In genomic region chr15:79970940-79971339, GRCm38 (mm10) we compare ENCODE assay signal across 17 mouse cellular contexts. TPM values are rescaled to one million over a fixed set of nuclear protein-coding genes. Genes with fewer than 3 reads are reported as not detected.
A peak's percentile ranks its signal among the peaks of the same experiment; 100 is the strongest.
DNase-seq lines count a peak whose midpoint lies in the region; TF ChIP-seq lines count a peak whose summit lies in the region.
"Had no signal": no experiment of that assay in that cellular context is flagged by ENCODE, and none has a peak within 500 bp of the region (broad histone marks: within the 10 kb centered on the region; RNA-seq: fewer than 3 reads in every experiment).

TSS of gene Cbx7 (minus strand) at chr15:79971119.

- WGBS in midbrain, embryonic 10.5 days = 96% methylated on average over 11 of the region's 11 CpGs

- no peak for TF ChIP-seq CTCF in layer of hippocampus, adult 2 months (conservative IDR thresholded peaks at IDR 0.05)
- TF ChIP-seq CTCF in E14TG2a.4 (conservative IDR thresholded peaks at IDR 0.05; ENCODE audit: low read length) = no peak
- no peak for TF ChIP-seq CTCF in cortical plate, adult 2 months (IDR thresholded peaks at IDR 0.05; ENCODE audit: extremely low read depth, insufficient read depth, low read length)

- no peak within 1 kb of the TSS for H3K4me3 ChIP-seq in layer of hippocampus, adult 2 months
- H3K4me3 ChIP-seq in E14TG2a.4 (replicated peaks; ENCODE audit: low read length) = peak within 1 kb of the TSS; percentile 94
- H3K4me3 ChIP-seq in cortical plate, adult 2 months (ENCODE audit: insufficient read depth, low read length) = no peak within 1 kb of the TSS
- H3K4me3 ChIP-seq in midbrain, embryonic 10.5 days = no peak within 1 kb of the TSS
- H3K4me3 ChIP-seq: embryonic facial prominence, embryonic 15.5 days; hindbrain, embryonic 10.5 days; neural tube, embryonic 13.5 days had no signal

- H3K9me3 ChIP-seq in E14TG2a.4 (ENCODE audit: low read length) = no peaks in the 10 kb centered on the region
- no peaks in the 10 kb centered on the region for H3K9me3 ChIP-seq in midbrain, embryonic 10.5 days (replicated peaks)
- H3K9me3 ChIP-seq: embryonic facial prominence, embryonic 15.5 days; neural tube, embryonic 13.5 days had no signal

- H3K4me1 ChIP-seq in E14TG2a.4 (replicated peaks; ENCODE audit: low read depth, low read length) = peaks cover 47% of the 10 kb centered on the region
- no peaks in the 10 kb centered on the region for H3K4me1 ChIP-seq in cortical plate, adult 2 months (ENCODE audit: control insufficient read depth, insufficient read depth, low read length)
- H3K4me1 ChIP-seq in midbrain, embryonic 10.5 days = no peaks in the 10 kb centered on the region
- H3K4me1 ChIP-seq: embryonic facial prominence, embryonic 15.5 days; hindbrain, embryonic 10.5 days; neural tube, embryonic 13.5 days had no signal

- H3K36me3 ChIP-seq in E14TG2a.4 (ENCODE audit: insufficient read depth, low read length) = peaks cover 41% of the 10 kb centered on the region
- no peaks in the 10 kb centered on the region for H3K36me3 ChIP-seq in midbrain, embryonic 10.5 days
- H3K36me3 ChIP-seq: embryonic facial prominence, embryonic 15.5 days; hindbrain, embryonic 10.5 days; neural tube, embryonic 13.5 days had no signal

- no peaks in the 10 kb centered on the region for H3K27me3 ChIP-seq in E14TG2a.4 (ENCODE audit: insufficient read depth, low read length)
- no peaks in the 10 kb centered on the region for H3K27me3 ChIP-seq in midbrain, embryonic 10.5 days (ENCODE audit: low read depth, poor library complexity, severe bottlenecking)
- H3K27me3 ChIP-seq: embryonic facial prominence, embryonic 15.5 days; neural tube, embryonic 13.5 days; Patski had no signal

- no peak within 1 kb of the TSS for H3K27ac ChIP-seq in layer of hippocampus, adult 2 months
- H3K27ac ChIP-seq in cortical plate, adult 2 months (ENCODE audit: insufficient read depth, low read length) = no peak within 1 kb of the TSS
- H3K27ac ChIP-seq in midbrain, embryonic 10.5 days (replicated peaks) = no peak within 1 kb of the TSS
- H3K27ac ChIP-seq: embryonic facial prominence, embryonic 15.5 days; hindbrain, embryonic 10.5 days; neural tube, embryonic 13.5 days had no signal

- no peak for DNase-seq in adrenal gland, adult 18-20 months (ENCODE audit: low spot score in 2 of 2)
- no peak for DNase-seq in adrenal gland, postnatal 14 days
- no peak for DNase-seq in layer of hippocampus, adult 2 months (ENCODE audit: low spot score in 2 of 2)
- DNase-seq in layer of hippocampus, adult 11-12 months (ENCODE audit: low spot score) = no peak
- DNase-seq in midbrain, embryonic 10.5 days (ENCODE audit: low spot score) = no peak
- DNase-seq in right cerebral cortex, postnatal 14 days = no peak
- DNase-seq: cerebellum, adult 8-10 months; kidney, postnatal 25 days; liver, postnatal 0 days; right cerebral cortex, postnatal 4 days; thymus, postnatal 4 days had no signal

- no peak for TF ChIP-seq POLR2A in cortical plate, adult 2 months (IDR thresholded peaks at IDR 0.05; ENCODE audit: extremely low read depth, insufficient read depth, low read length)

RNA-seq across cellular contexts. Expression of gene Cbx7, which starts in this region (rescaled TPM):
- total RNA-seq in adrenal gland, adult 18-20 months (2021) = 10 to 100 TPM; 20.8 to 24.7 TPM
- total RNA-seq in adrenal gland, postnatal 14 days (2021) = 7.2 and 12.8 TPM in 2 replicates
- total RNA-seq in layer of hippocampus, adult 2 months (2021) = 10 to 100 TPM; 49.8 to 50.3 TPM
- polyA plus RNA-seq in cortical plate, adult 2 months (2012; rRNA removed) = 58.4 and 62.6 TPM in 2 replicates
- polyA plus RNA-seq in midbrain, embryonic 10.5 days (2016; fragmentation: Nextera tagmentation; extraction: Ambion mirVana) = 2.9 and 3.5 TPM in 2 replicates

Comparison
In these comparisons a context has a peak if more than half of its experiments do, and no peak if none do; other contexts are left out.
1. RNA of gene Cbx7 (polyA plus RNA-seq): 58.4 to 62.6 TPM in cortical plate, adult 2 months; 2.9 to 3.5 TPM in midbrain, embryonic 10.5 days; every median in the first group is over 10 times any median in the second.